In the genomic region with DNA sequence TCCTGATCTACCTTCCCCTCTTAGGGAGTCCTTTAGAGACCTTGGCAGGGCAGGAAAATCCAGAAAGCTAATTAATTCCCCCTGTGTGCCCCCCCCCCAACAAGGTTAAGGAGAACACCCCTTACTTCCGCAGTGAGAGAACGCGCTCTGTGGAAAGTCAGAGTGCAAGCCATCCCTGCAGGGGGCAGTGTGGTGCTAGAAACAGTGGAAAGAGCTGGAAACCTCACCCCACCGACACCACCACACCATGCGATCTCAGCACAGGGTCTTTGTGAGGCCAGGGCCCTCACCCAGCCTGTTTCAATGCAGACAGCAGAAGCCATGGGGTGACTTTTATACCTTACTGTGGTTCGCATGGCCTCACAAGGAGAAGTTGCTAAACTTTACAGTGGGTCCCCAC, we compare ENCODE assay signal across 8 mouse cellular contexts. TPM values are rescaled to one million over a fixed set of nuclear protein-coding genes. Genes with fewer than 3 reads are reported as not detected.
A peak's percentile ranks its signal among the peaks of the same experiment; 100 is the strongest.
DNase-seq lines count a peak whose midpoint lies in the region; ATAC-seq lines count a peak whose summit lies in the region.
"Had no signal": no experiment of that assay in that cellular context is flagged by ENCODE, and none has a peak within 500 bp of the region (broad histone marks: within the 10 kb centered on the region; RNA-seq: fewer than 3 reads in every experiment).

No protein-coding gene starts in this region.

- no peak overlapping the region for H3K9ac ChIP-seq in intestine, embryonic 16.5 days (ENCODE audit: low read depth, low read length)
- no peak overlapping the region for H3K9ac ChIP-seq in midbrain, embryonic 12.5 days (replicated peaks)
- H3K9ac ChIP-seq: heart, embryonic 15.5 days had no signal

- no peaks in the 10 kb centered on the region for H3K9me3 ChIP-seq in intestine, embryonic 16.5 days (ENCODE audit: control insufficient read depth, low read length)
- no peaks in the 10 kb centered on the region for H3K9me3 ChIP-seq in midbrain, embryonic 12.5 days
- H3K9me3 ChIP-seq: heart, embryonic 15.5 days had no signal

- no peaks in the 10 kb centered on the region for H3K27me3 ChIP-seq in intestine, embryonic 16.5 days (replicated peaks; ENCODE audit: control insufficient read depth, insufficient read depth, low read length)
- H3K27me3 ChIP-seq in midbrain, embryonic 12.5 days: no peaks in the 10 kb centered on the region

- H3K36me3 ChIP-seq in intestine, embryonic 16.5 days (ENCODE audit: control insufficient read depth, insufficient read depth, low read length): no peaks in the 10 kb centered on the region
- no peaks in the 10 kb centered on the region for H3K36me3 ChIP-seq in midbrain, embryonic 12.5 days
- H3K36me3 ChIP-seq: heart, embryonic 15.5 days had no signal

- WGBS in intestine, embryonic 16.5 days: 14% methylated on average over 6 of the region's 6 CpGs
- WGBS in midbrain, embryonic 12.5 days: 7% methylated on average over 6 of the region's 6 CpGs

- H3K4me1 ChIP-seq in intestine, embryonic 16.5 days (ENCODE audit: control insufficient read depth, insufficient read depth, low read length): peaks cover 3% of the 10 kb centered on the region; the same call in 1 of the 2 replicates
- no peaks in the 10 kb centered on the region for H3K4me1 ChIP-seq in midbrain, embryonic 12.5 days

- ATAC-seq in intestine, embryonic 16.5 days: peak; percentile 71
- peak; percentile 50; the same call in 1 of the 2 replicates for ATAC-seq in midbrain, embryonic 12.5 days (ENCODE audit: low FRiP score, low read depth)

- intact Hi-C loops in left cerebral cortex, postnatal 25 days (cut with DNase I): loop anchor here (1.0 to 5.0 kb wide), 3 partner anchors 87 to 224 kb away; no protein-coding TSS in a partner anchor

- no peak overlapping the region for H3K4me3 ChIP-seq in intestine, embryonic 16.5 days (ENCODE audit: low read length)
- H3K4me3 ChIP-seq in midbrain, embryonic 12.5 days: no peak overlapping the region
- H3K4me3 ChIP-seq: heart, embryonic 15.5 days had no signal

- DNase-seq in adrenal gland, adult (ENCODE audit: inconsistent age in 2 of 2, low spot score in 1 of 2): peak; percentile 74 to 92
- peak; percentile 77 to 80 for DNase-seq in cerebellum, postnatal 36 days
- peak; percentile 89 for DNase-seq in gastrocnemius, postnatal 10 days
- peak; percentile 77 to 78 for DNase-seq in left cerebral cortex, postnatal 25 days (ENCODE audit: low spot score in 2 of 2)
- DNase-seq in spleen, adult 12 weeks (ENCODE audit: low spot score): peak; percentile 17

- H3K4me2 ChIP-seq in intestine, embryonic 16.5 days (ENCODE audit: low read depth, low read length): no peak overlapping the region
- H3K4me2 ChIP-seq in midbrain, embryonic 12.5 days (replicated peaks): no peak overlapping the region
- H3K4me2 ChIP-seq: heart, embryonic 15.5 days had no signal

- H3K27ac ChIP-seq in intestine, embryonic 16.5 days (ENCODE audit: low read length): no peak overlapping the region
- no peak overlapping the region for H3K27ac ChIP-seq in midbrain, embryonic 12.5 days (replicated peaks)
- H3K27ac ChIP-seq: heart, embryonic 15.5 days had no signal

RNA-seq across cellular contexts. Expression of a gene that starts 44.2 kb away (rescaled TPM):
- 1 to 10 TPM; 2.3 to 2.9 TPM for total RNA-seq in gastrocnemius, postnatal 10 days (2021)
- polyA plus RNA-seq in intestine, embryonic 16.5 days (2015; fragmentation: Nextera tagmentation; extraction: Ambion mirVana): 0.62 and 0.84 TPM in 2 replicates
- 10 to 100 TPM; 96.6 to 99.5 TPM for total RNA-seq in left cerebral cortex, postnatal 25 days (2021)
- 7.0 TPM in 2 replicates for polyA plus RNA-seq in midbrain, embryonic 12.5 days (2016; fragmentation: Nextera tagmentation; extraction: Ambion mirVana)

Comparison
In these comparisons a context has a peak if more than half of its experiments do, and no peak if none do; other contexts are left out.
1. DNase-seq: peak in every context shown above with its lines; median percentile 89 in gastrocnemius, postnatal 10 days; 83 in adrenal gland, adult; 78 in cerebellum, postnatal 36 days; 78 in left cerebral cortex, postnatal 25 days; 17 in spleen, adult 12 weeks.
2. RNA of a gene that starts 44.2 kb away (total RNA-seq): 96.6 to 99.5 TPM in left cerebral cortex, postnatal 25 days; 2.3 to 2.9 TPM in gastrocnemius, postnatal 10 days; every median in the first group is over 10 times any median in the second.